Mouse (Mus musculus) liver, embryonic 16.5 days (tissue): Measurements from ENCODE around the gene Tacr3. TPM values are rescaled to one million over a fixed set of nuclear protein-coding genes. Genes with fewer than 3 reads are reported as not detected.

ENCODE experiments used
- ATAC-seq: fragments of 200-750 bp; cut with Nextera tagmentation; 2 replicates; pipeline ENCODE4 v1.8.0; 2017; ENCODE audit warnings: low read depth, mild to moderate bottlenecking, moderate number of reproducible peaks, moderate library complexity
- H3K27ac ChIP-seq: fragments of 300-500 bp; sonication (generic); 2 replicates; pipeline ENCODE4 v1.5.1; 2014; ENCODE audit warnings: mild to moderate bottlenecking, low read length
- H3K27me3 ChIP-seq: fragments of 300-500 bp; sonication (generic); 2 replicates; pipeline ENCODE4 v1.6.1; 2014; ENCODE audit warnings: low read depth, low read length, mixed read lengths; ENCODE audit not compliant: control insufficient read depth, insufficient read depth
- H3K36me3 ChIP-seq: fragments of 300-500 bp; sonication (generic); 2 replicates; pipeline ENCODE4 v1.6.1; 2014; ENCODE audit warnings: mild to moderate bottlenecking; ENCODE audit not compliant: control insufficient read depth, insufficient read depth
- H3K4me1 ChIP-seq: fragments of 300-500 bp; sonication (generic); 2 replicates; pipeline ENCODE4 v1.6.1; 2014; ENCODE audit warnings: low read depth, low read length, mixed read lengths; ENCODE audit not compliant: control insufficient read depth
- H3K4me2 ChIP-seq: fragments of 300-500 bp; sonication (generic); 2 replicates; pipeline ENCODE4 v1.6.1; 2014; ENCODE audit warnings: low read depth, low read length, mixed read lengths
- H3K4me3 ChIP-seq: fragments of 300-500 bp; sonication (generic); 2 replicates; pipeline ENCODE4 v1.5.1; 2014; ENCODE audit warnings: low read depth, mild to moderate bottlenecking, low read length
- H3K9ac ChIP-seq: fragments of 300-500 bp; sonication (generic); 2 replicates; pipeline ENCODE4 v1.6.1; 2014; ENCODE audit warnings: low read depth, low read length
- H3K9me3 ChIP-seq: fragments of 300-500 bp; sonication (generic); replicated peaks from 2 replicates; pipeline ENCODE4 v1.6.1; 2016; ENCODE audit warnings: low read length; ENCODE audit not compliant: control insufficient read depth
- WGBS: fragments of 180-500 bp; shearing (Covaris S2); extraction: QIAGEN DNeasy Blood & Tissue Kit; methylation state at CpG from one replicate; pipeline ENCODE4 v1.1.7; 2014; ENCODE audit not compliant: insufficient replicate concordance; 5-methylcytosine and 5-hydroxymethylcytosine counted together
- polyA plus RNA-seq: library from polyadenylated mRNA; unstranded; fragments of >200 nt; fragmentation: Nextera tagmentation; extraction: Ambion mirVana; gene quantifications from 2 replicates; pipeline ENCODE4 v1.2.1, GENCODE M21; 2015

Tacr3 gene
- polyA plus RNA-seq, 1 experiment from 2014 or later, result 0.02 TPM

DNA sequence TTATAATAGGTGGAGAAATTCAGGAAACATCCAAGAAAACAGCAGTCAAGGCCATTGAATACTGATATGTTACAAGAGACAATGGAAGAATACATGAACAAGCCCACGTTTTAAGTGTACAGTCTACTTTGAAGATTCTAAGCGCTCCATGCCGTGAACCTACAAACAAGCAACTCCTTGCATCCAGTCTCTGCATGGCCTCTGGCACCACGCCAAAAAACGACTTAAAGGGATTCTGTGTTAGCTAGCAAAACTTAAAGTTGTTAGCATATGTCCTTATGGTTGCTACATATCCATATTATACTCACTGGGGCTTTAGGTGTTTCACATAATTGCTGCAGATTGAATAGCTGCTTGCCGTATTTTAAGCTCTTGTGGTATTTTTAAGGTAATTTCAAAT is 134.7 kb downstream of the Tacr3 start:
- 56% methylated on average over 6 of the region's 6 CpGs for WGBS
- Histone ChIP-seq H3K4me1 (no peaks in the 10 kb centered on the region), H3K27me3 (no peaks in the 10 kb centered on the region), H3K9me3 (no peaks in the 10 kb centered on the region), H3K27ac (no peak overlapping the region), H3K9ac (no peak overlapping the region), H3K4me3 (no peak overlapping the region), H3K4me2 (no peak overlapping the region), H3K36me3 (no peaks in the 10 kb centered on the region)
- no peak for ATAC-seq

DNA sequence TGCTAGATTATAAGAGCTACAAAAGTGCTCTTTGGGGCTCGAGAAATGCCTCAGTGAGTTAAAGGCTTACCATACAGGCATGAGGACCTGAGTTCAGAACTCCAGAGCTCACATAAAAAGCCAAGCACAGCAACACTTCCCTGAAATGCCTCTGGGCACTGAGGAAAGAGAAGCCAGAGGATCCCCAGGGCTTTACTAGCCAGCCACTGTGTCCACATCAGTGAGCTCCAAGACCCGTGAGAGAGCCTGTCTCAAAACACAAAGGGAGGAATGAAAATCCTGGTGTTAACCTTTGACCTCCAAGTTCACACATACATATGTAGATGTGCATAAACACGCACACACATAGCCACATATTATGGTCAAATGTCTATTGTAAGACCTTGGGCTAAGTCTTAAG is 150.1 kb downstream of the Tacr3 start:
- Histone ChIP-seq H3K27me3 (no peaks in the 10 kb centered on the region), H3K4me2 (no peak overlapping the region), H3K36me3 (no peaks in the 10 kb centered on the region), H3K4me1 (no peaks in the 10 kb centered on the region), H3K9me3 (no peaks in the 10 kb centered on the region), H3K27ac (no peak overlapping the region), H3K9ac (no peak overlapping the region), H3K4me3 (no peak overlapping the region)
- 31% methylated on average over 3 of the region's 3 CpGs for WGBS
- ATAC-seq, result no peak

DNA sequence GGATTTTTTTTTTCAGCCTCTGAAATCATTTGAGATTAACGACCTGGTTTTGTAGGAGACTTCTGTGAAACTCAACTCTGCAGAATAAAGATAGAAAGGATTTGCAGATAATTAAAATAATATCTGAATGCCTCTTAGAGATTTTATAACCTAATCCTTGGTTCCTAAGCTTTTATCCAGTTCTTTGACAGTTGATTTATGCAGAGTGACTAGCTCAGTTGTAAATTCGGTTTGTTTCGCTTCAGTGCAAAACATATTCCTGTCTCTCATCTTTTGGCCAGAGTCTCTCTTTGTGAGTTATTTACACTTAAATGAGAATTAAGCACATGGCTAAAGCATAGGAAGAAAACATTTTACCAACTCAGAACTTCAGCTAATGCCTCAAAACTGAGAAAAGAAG is 151.3 kb downstream of the Tacr3 start:
- no peak overlapping the region for H3K9ac ChIP-seq
- H3K27ac ChIP-seq, result no peak overlapping the region
- no peaks in the 10 kb centered on the region for H3K27me3 ChIP-seq
- no peak overlapping the region for H3K4me3 ChIP-seq
- WGBS, result 59% methylated on average over 3 of the region's 3 CpGs
- H3K4me1 ChIP-seq, result no peaks in the 10 kb centered on the region
- no peaks in the 10 kb centered on the region for H3K9me3 ChIP-seq
- no peak for ATAC-seq
- no peaks in the 10 kb centered on the region for H3K36me3 ChIP-seq
- H3K4me2 ChIP-seq, result no peak overlapping the region
